Mouse (Mus musculus): Measurements from ENCODE around the gene Gm42372. TPM values are rescaled to one million over a fixed set of nuclear protein-coding genes. Genes with fewer than 3 reads are reported as not detected.

Gene Gm42372
- polyA plus RNA-seq, 1 experiment from 2014 or later: 0.59 TPM

DNA sequence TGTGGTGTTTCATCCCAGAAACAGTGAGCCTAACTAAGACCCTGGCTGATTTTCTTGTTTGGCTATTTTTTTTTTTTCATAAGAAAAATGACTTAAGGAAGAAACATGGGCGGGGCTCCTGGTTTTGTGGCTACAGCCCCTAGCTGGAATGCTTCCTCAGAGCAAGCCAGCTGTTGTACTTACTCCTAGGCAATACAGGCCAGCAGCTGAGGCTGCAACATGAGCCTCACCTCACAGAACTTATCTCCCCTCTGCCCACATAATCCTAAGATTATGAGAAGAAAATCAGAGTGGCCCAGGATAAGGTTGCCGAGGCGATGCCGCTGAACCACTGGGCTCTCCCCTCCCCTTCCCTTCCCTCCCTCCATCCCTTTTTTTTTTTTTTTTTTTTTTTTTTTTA, 27.2 kb upstream of the Gm42372 start:
- WGBS: 56% methylated on average over 4 of the region's 4 CpGs
- H3K9ac ChIP-seq (replicated peaks; ENCODE audit: low read depth, low read length): no peak overlapping the region
- ATAC-seq (ENCODE audit: insufficient number of reproducible peaks, insufficient read depth, low FRiP score, low read depth): no peak
- H3K36me3 ChIP-seq (ENCODE audit: control insufficient read depth, insufficient read depth, low read length): no peaks in the 10 kb centered on the region
- H3K4me2 ChIP-seq (replicated peaks; ENCODE audit: low read depth, low read length): no peak overlapping the region
- H3K9me3 ChIP-seq (ENCODE audit: control insufficient read depth, low read depth, low read length): no peaks in the 10 kb centered on the region
- H3K27me3 ChIP-seq (ENCODE audit: control insufficient read depth, insufficient read depth, low read length): no peaks in the 10 kb centered on the region
- H3K4me1 ChIP-seq (ENCODE audit: control insufficient read depth, insufficient read depth, low read length): no peaks in the 10 kb centered on the region
- H3K4me3 ChIP-seq (ENCODE audit: low read depth, low read length): no peak overlapping the region
- H3K27ac ChIP-seq (ENCODE audit: low read length): no peak overlapping the region

GRCm38 (mm10) chr7:16956410-16957265, 26.2 kb upstream of the Gm42372 start:
- H3K27me3 ChIP-seq (ENCODE audit: control insufficient read depth, insufficient read depth, low read length): no peaks in the 10 kb centered on the region
- 63% methylated on average over 15 of the region's 15 CpGs for WGBS
- no peaks in the 10 kb centered on the region for H3K36me3 ChIP-seq (ENCODE audit: control insufficient read depth, insufficient read depth, low read length)
- ATAC-seq (ENCODE audit: insufficient number of reproducible peaks, insufficient read depth, low FRiP score, low read depth): no peak
- no peaks in the 10 kb centered on the region for H3K9me3 ChIP-seq (ENCODE audit: control insufficient read depth, low read depth, low read length)
- no peak overlapping the region for H3K4me3 ChIP-seq (ENCODE audit: low read depth, low read length)
- H3K27ac ChIP-seq (ENCODE audit: low read length): no peak overlapping the region
- H3K4me1 ChIP-seq (ENCODE audit: control insufficient read depth, insufficient read depth, low read length): no peaks in the 10 kb centered on the region
- H3K4me2 ChIP-seq (replicated peaks; ENCODE audit: low read depth, low read length): no peak overlapping the region
- H3K9ac ChIP-seq (replicated peaks; ENCODE audit: low read depth, low read length): no peak overlapping the region

DNA sequence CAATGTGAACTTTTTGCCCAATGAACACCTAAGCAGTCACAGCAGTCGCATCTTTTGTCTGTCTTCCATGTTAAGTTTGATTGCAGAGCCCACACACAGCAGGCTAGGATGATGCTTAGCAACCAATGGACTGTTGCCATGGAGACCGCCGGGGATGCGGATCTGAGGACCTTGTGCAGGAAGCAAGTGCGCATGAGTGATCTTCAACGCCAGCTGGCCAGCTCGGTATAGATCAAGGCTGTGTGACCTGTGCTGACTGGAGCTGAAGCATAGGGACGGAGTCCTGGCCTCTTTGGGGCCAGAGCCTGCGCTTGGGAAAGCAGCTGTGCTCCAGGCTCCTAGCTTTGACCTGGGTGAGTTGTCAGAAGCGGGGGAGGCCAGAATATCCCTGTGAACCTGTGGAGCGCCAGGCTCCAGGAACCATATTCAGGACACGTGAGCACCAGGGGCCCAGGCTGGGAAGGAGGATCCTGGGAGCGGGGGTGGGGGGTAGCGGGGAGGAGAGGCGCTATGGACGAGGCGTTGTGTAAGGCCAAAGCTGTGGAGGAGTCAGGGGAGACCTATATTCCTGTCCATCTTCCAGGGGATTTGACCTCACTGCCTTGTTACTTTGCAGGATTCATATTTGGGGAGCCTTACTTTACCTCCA, 23.2 kb upstream of the Gm42372 start, which contains the start of gene Pnmal1:
Gene Pnmal1, plus strand, starts transcription at position 141 of the 649 bp plus-strand sequence.
- Histone ChIP-seq H3K9me3 (ENCODE audit: control insufficient read depth, low read depth, low read length) (no peaks in the 10 kb centered on the region), H3K4me3 (ENCODE audit: low read depth, low read length) (no peak within 1 kb of the TSS), H3K27ac (ENCODE audit: low read length) (0 out of 2 replicates have a peak within 1 kb of the TSS, but pooled peaks have one; percentile 15), H3K36me3 (ENCODE audit: control insufficient read depth, insufficient read depth, low read length) (no peaks in the 10 kb centered on the region), H3K9ac (replicated peaks; ENCODE audit: low read depth, low read length) (no peak within 1 kb of the TSS), H3K4me1 (ENCODE audit: control insufficient read depth, insufficient read depth, low read length) (no peaks in the 10 kb centered on the region), H3K27me3 (ENCODE audit: control insufficient read depth, insufficient read depth, low read length) (no peaks in the 10 kb centered on the region), H3K4me2 (replicated peaks; ENCODE audit: low read depth, low read length) (0 out of 2 replicates have a peak within 1 kb of the TSS, but pooled peaks have one; percentile 16)
- peak; percentile 67; the same call in 1 of the 2 replicates for ATAC-seq (ENCODE audit: insufficient number of reproducible peaks, insufficient read depth, low FRiP score, low read depth)
- WGBS: 22% methylated on average over 17 of the region's 17 CpGs

GRCm38 (mm10) chr7:16961678-16962077, 21.2 kb upstream of the Gm42372 start:
- H3K9ac ChIP-seq (replicated peaks; ENCODE audit: low read depth, low read length): no peak overlapping the region
- H3K4me1 ChIP-seq (ENCODE audit: control insufficient read depth, insufficient read depth, low read length): no peaks in the 10 kb centered on the region
- H3K27me3 ChIP-seq (ENCODE audit: control insufficient read depth, insufficient read depth, low read length): no peaks in the 10 kb centered on the region
- no peaks in the 10 kb centered on the region for H3K9me3 ChIP-seq (ENCODE audit: control insufficient read depth, low read depth, low read length)
- no peak overlapping the region for H3K4me3 ChIP-seq (ENCODE audit: low read depth, low read length)
- ATAC-seq (ENCODE audit: insufficient number of reproducible peaks, insufficient read depth, low FRiP score, low read depth): no peak
- no peak overlapping the region for H3K27ac ChIP-seq (ENCODE audit: low read length)
- no peaks in the 10 kb centered on the region for H3K36me3 ChIP-seq (ENCODE audit: control insufficient read depth, insufficient read depth, low read length)
- H3K4me2 ChIP-seq (replicated peaks; ENCODE audit: low read depth, low read length): no peak overlapping the region
- WGBS: 75% methylated on average over 5 of the region's 5 CpGs

GRCm38 (mm10) chr7:16968414-16968813, 14.5 kb upstream of the Gm42372 start:
- ATAC-seq (ENCODE audit: insufficient number of reproducible peaks, insufficient read depth, low FRiP score, low read depth): no peak
- Histone ChIP-seq H3K4me1 (ENCODE audit: control insufficient read depth, insufficient read depth, low read length) (no peaks in the 10 kb centered on the region), H3K27ac (ENCODE audit: low read length) (no peak overlapping the region), H3K9ac (replicated peaks; ENCODE audit: low read depth, low read length) (no peak overlapping the region), H3K9me3 (ENCODE audit: control insufficient read depth, low read depth, low read length) (no peaks in the 10 kb centered on the region), H3K36me3 (ENCODE audit: control insufficient read depth, insufficient read depth, low read length) (no peaks in the 10 kb centered on the region), H3K4me2 (replicated peaks; ENCODE audit: low read depth, low read length) (no peak overlapping the region), H3K4me3 (ENCODE audit: low read depth, low read length) (no peak overlapping the region), H3K27me3 (ENCODE audit: control insufficient read depth, insufficient read depth, low read length) (no peaks in the 10 kb centered on the region)
- 85% methylated on average over 6 of the region's 6 CpGs for WGBS

GRCm38 (mm10) chr7:16971160-16971559, 11.7 kb upstream of the Gm42372 start:
- no peak for ATAC-seq (ENCODE audit: insufficient number of reproducible peaks, insufficient read depth, low FRiP score, low read depth)

DNA sequence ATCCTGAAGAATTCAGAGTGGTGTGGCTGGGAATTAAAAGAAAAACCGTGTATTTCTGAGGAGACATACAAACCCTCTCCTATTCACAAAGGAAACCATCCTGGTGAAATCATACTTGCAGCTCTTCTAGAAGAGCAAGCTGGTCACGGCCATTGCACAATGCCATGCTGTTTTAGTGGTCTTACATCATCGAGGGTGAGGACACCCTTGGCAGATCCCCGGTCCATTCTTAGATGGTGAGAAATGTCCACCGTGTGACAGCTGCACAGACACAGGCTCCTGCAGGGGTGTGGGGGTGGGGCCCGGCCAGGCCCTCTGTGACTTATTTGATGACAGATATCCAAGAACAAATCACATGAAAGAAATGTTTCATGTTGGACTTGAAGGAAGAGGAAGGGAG, 8.9 kb upstream of the Gm42372 start:
- Histone ChIP-seq H3K27ac (ENCODE audit: low read length) (no peak overlapping the region), H3K9me3 (ENCODE audit: control insufficient read depth, low read depth, low read length) (no peaks in the 10 kb centered on the region)

More at GRCm38 (mm10) chr7:16971160-16971559, 11.7 kb upstream of the Gm42372 start:
- H3K4me2 ChIP-seq (replicated peaks; ENCODE audit: low read depth, low read length): no peak overlapping the region
- no peak overlapping the region for H3K9ac ChIP-seq (replicated peaks; ENCODE audit: low read depth, low read length)
- WGBS: 88% methylated on average over 3 of the region's 3 CpGs
- H3K27me3 ChIP-seq (ENCODE audit: control insufficient read depth, insufficient read depth, low read length): no peaks in the 10 kb centered on the region
- no peak overlapping the region for H3K4me3 ChIP-seq (ENCODE audit: low read depth, low read length)
- no peaks in the 10 kb centered on the region for H3K9me3 ChIP-seq (ENCODE audit: control insufficient read depth, low read depth, low read length)
- no peaks in the 10 kb centered on the region for H3K36me3 ChIP-seq (ENCODE audit: control insufficient read depth, insufficient read depth, low read length)
- no peak overlapping the region for H3K27ac ChIP-seq (ENCODE audit: low read length)
- no peaks in the 10 kb centered on the region for H3K4me1 ChIP-seq (ENCODE audit: control insufficient read depth, insufficient read depth, low read length)

GRCm38 (mm10) chr7:16976298-16976697, 6.6 kb upstream of the Gm42372 start:
- WGBS: 50% methylated on average over 8 of the region's 8 CpGs
- H3K4me3 ChIP-seq (ENCODE audit: low read depth, low read length): no peak overlapping the region
- no peak overlapping the region for H3K9ac ChIP-seq (replicated peaks; ENCODE audit: low read depth, low read length)
- H3K4me2 ChIP-seq (replicated peaks; ENCODE audit: low read depth, low read length): no peak overlapping the region
- H3K27me3 ChIP-seq (ENCODE audit: control insufficient read depth, insufficient read depth, low read length): no peaks in the 10 kb centered on the region
- H3K36me3 ChIP-seq (ENCODE audit: control insufficient read depth, insufficient read depth, low read length): no peaks in the 10 kb centered on the region
- ATAC-seq (ENCODE audit: insufficient number of reproducible peaks, insufficient read depth, low FRiP score, low read depth): no peak
- H3K27ac ChIP-seq (ENCODE audit: low read length): no peak overlapping the region
- H3K9me3 ChIP-seq (ENCODE audit: control insufficient read depth, low read depth, low read length): no peaks in the 10 kb centered on the region
- H3K4me1 ChIP-seq (ENCODE audit: control insufficient read depth, insufficient read depth, low read length): peaks cover 3% of the 10 kb centered on the region; the same call in 1 of the 2 replicates

More for the DNA sequence above, 8.9 kb upstream of the Gm42372 start:
- ATAC-seq (ENCODE audit: insufficient number of reproducible peaks, insufficient read depth, low FRiP score, low read depth): no peak
- no peaks in the 10 kb centered on the region for H3K4me1 ChIP-seq (ENCODE audit: control insufficient read depth, insufficient read depth, low read length)
- no peaks in the 10 kb centered on the region for H3K27me3 ChIP-seq (ENCODE audit: control insufficient read depth, insufficient read depth, low read length)
- 69% methylated on average over 6 of the region's 6 CpGs for WGBS
- H3K4me3 ChIP-seq (ENCODE audit: low read depth, low read length): no peak overlapping the region
- no peaks in the 10 kb centered on the region for H3K36me3 ChIP-seq (ENCODE audit: control insufficient read depth, insufficient read depth, low read length)
- H3K4me2 ChIP-seq (replicated peaks; ENCODE audit: low read depth, low read length): no peak overlapping the region
- H3K9ac ChIP-seq (replicated peaks; ENCODE audit: low read depth, low read length): no peak overlapping the region

Measured in stomach, embryonic 14.5 days (tissue).